Mouse (Mus musculus) testis, adult 2 months (tissue): ENCODE results near the gene Sgk1.

Experiments
- CTCF ChIP-seq: fragments of 200-500 bp; IDR thresholded peaks from 2 replicates; pipeline ENCODE4 v1.5.1; 2012; ENCODE audit warnings: low read depth, mild to moderate bottlenecking, inconsistent platforms, low read length, moderate library complexity; ENCODE audit not compliant: control insufficient read depth, insufficient read depth, insufficient replicate concordance
- POLR2A ChIP-seq: fragments of 200-500 bp; IDR thresholded peaks from 2 replicates; pipeline ENCODE4 v1.6.1; 2012; ENCODE audit warnings: low read depth, mild to moderate bottlenecking, inconsistent platforms, low read length, moderate library complexity; ENCODE audit not compliant: control insufficient read depth

GRCm38 (mm10) chr10:21843326-21843725 lies 38.7 kb upstream of the Sgk1 start:
- TF ChIP-seq CTCF (no peak), POLR2A (no peak)
